In genomic region chr7:133730324-133731191, GRCm38 (mm10) we compare ENCODE assay signal across 17 mouse cellular contexts. TPM values are rescaled to one million over a fixed set of nuclear protein-coding genes. Genes with fewer than 3 reads are reported as not detected.
A peak's percentile ranks its signal among the peaks of the same experiment; 100 is the strongest.
DNase-seq lines count a peak whose midpoint lies in the region; ATAC-seq and TF ChIP-seq lines count a peak whose summit lies in the region.
"Had no signal": no experiment of that assay in that cellular context is flagged by ENCODE, and none has a peak within 500 bp of the region (broad histone marks: within the 10 kb centered on the region; RNA-seq: fewer than 3 reads in every experiment).

No protein-coding gene starts in this region.

- no peak for TF ChIP-seq CTCF in left cerebral cortex, adult 2 months (IDR thresholded peaks at IDR 0.05)

- peak; percentile 66 for DNase-seq in adrenal gland, adult 2 months
- DNase-seq in adrenal gland, postnatal 4 days (ENCODE audit: low spot score in 2 of 2): no peak
- peak; percentile 57 to 65 for DNase-seq in cerebellum, postnatal 14 days
- DNase-seq in left cerebral cortex, adult 2 months (ENCODE audit: extremely low spot score in 1 of 2, low spot score in 2 of 2): no peak
- DNase-seq in lung, postnatal 14 days: no peak
- DNase-seq: spleen, adult 18-20 months had no signal

- peaks cover 2% of the 10 kb centered on the region for H3K27me3 ChIP-seq in megakaryocyte, embryonic 14.5 days (replicated peaks)
- no peaks in the 10 kb centered on the region for H3K27me3 ChIP-seq in myocyte (ENCODE audit: control insufficient read depth, insufficient read depth, insufficient read length)
- H3K27me3 ChIP-seq: Patski had no signal

- no peaks in the 10 kb centered on the region for H3K9me3 ChIP-seq in megakaryocyte, embryonic 14.5 days

- no peak overlapping the region for H3ac ChIP-seq in myocyte (ENCODE audit: control insufficient read depth, insufficient read length)

- H3K4me2 ChIP-seq in myocyte (ENCODE audit: low read depth): peak overlapping the region; percentile 61
- H3K4me2 ChIP-seq: midbrain, embryonic 11.5 days had no signal

- no peaks in the 10 kb centered on the region for H3K79me2 ChIP-seq in myocyte (ENCODE audit: control insufficient read depth, insufficient read depth)

- TF ChIP-seq POLR2A in myocyte (IDR thresholded peaks at IDR 0.05; ENCODE audit: insufficient read length, low read depth): no peak

- H3K4me1 ChIP-seq in megakaryocyte, embryonic 14.5 days: peaks cover 48% of the 10 kb centered on the region

- H3K4me3 ChIP-seq in megakaryocyte, embryonic 14.5 days (replicated peaks): peak overlapping the region; percentile 76
- H3K4me3 ChIP-seq in myocyte: no peak overlapping the region
- H3K4me3 ChIP-seq in left cerebral cortex, adult 2 months: no peak overlapping the region
- H3K4me3 ChIP-seq: erythroblast, embryonic 14.5 days had no signal

- intact Hi-C loops in left cerebral cortex, adult 2 months (cut with DNase I): no loop called here

- H3K27ac ChIP-seq in left cerebral cortex, adult 2 months: no peak overlapping the region

- ATAC-seq in megakaryocyte, adult 5-6 weeks (ENCODE audit: poor library complexity, severe bottlenecking): no peak
- ATAC-seq: hindbrain, embryonic 16.5 days; Patski had no signal

- H3K36me3 ChIP-seq in megakaryocyte, embryonic 14.5 days (replicated peaks; ENCODE audit: low read length): peaks cover 20% of the 10 kb centered on the region
- H3K36me3 ChIP-seq in myocyte (ENCODE audit: control insufficient read depth, insufficient read depth): peaks cover 3% of the 10 kb centered on the region

TF ChIP-seq in myocyte, 11 proteins besides CTCF, POLR2A, EP300 and RAD21:
- TF ChIP-seq TCF12 (IDR thresholded peaks at IDR 0.05; ENCODE audit: insufficient read depth, poor library complexity, severe bottlenecking): peak; percentile 35
- no peak for TF ChIP-seq REST (IDR thresholded peaks at IDR 0.05; ENCODE audit: insufficient read depth, insufficient read length)
- peak in 2 of 3 experiments; percentile 16 to 77 for TF ChIP-seq MYOG (IDR thresholded peaks at IDR 0.05; ENCODE audit: control insufficient read depth in 1 of 3, insufficient read depth in 1 of 3, insufficient read length in 2 of 3, low read depth in 2 of 3)
- TF ChIP-seq TCF3 (IDR thresholded peaks at IDR 0.05; ENCODE audit: insufficient read length, low read depth): no peak
- TF ChIP-seq MAX (IDR thresholded peaks at IDR 0.05; ENCODE audit: low read depth): no peak
- no peak for TF ChIP-seq E2F4 (IDR thresholded peaks at IDR 0.05; ENCODE audit: insufficient read depth)
- TF ChIP-seq USF1 (IDR thresholded peaks at IDR 0.05; ENCODE audit: low read depth): no peak
- no peak for TF ChIP-seq SRF (IDR thresholded peaks at IDR 0.05; ENCODE audit: control insufficient read depth, insufficient read length, low read depth)
- peak; percentile 43 to 48 (median 46) for TF ChIP-seq MYOD1 (IDR thresholded peaks at IDR 0.05; ENCODE audit: control insufficient read depth in 1 of 3, insufficient read length in 2 of 3, low read depth in 2 of 3)
- TF ChIP-seq CEBPB (IDR thresholded peaks at IDR 0.05; ENCODE audit: insufficient read depth, poor library complexity, severe bottlenecking): no peak
- no peak for TF ChIP-seq POLR2AphosphoS2 (IDR thresholded peaks at IDR 0.05; ENCODE audit: insufficient read length, low read depth)
TF ChIP-seq in myocyte: peak in this region for 3.

RNA-seq across cellular contexts. Expression of gene Uros, which starts 20.7 kb away (rescaled TPM):
- 10 to 100 TPM; 17.0 to 18.6 TPM for total RNA-seq in adrenal gland, adult 2 months (2021)
- polyA plus RNA-seq in adrenal gland, adult 2 months (2012; rRNA removed): 14.6 and 18.2 TPM in 2 replicates
- 10 to 100 TPM; 13.4 to 14.5 TPM for total RNA-seq in adrenal gland, postnatal 4 days (2021)
- 1.6 TPM in 1 of 2 replicates, not detected in the other for polyA plus RNA-seq in megakaryocyte, embryonic 14.5 days (2012; ENCODE audit: insufficient read depth, low replicate concordance)
- total RNA-seq in megakaryocyte, adult 5-6 weeks (2015): 9.0 and 14.0 TPM in 2 replicates
- 13.1 and 14.3 TPM in 2 replicates for total RNA-seq in megakaryocyte, adult 5-6 weeks (2017)
- polyA plus RNA-seq in myocyte (2012; fragmentation: generic; extraction: Trizol): 22.3 TPM
- total RNA-seq in left cerebral cortex, adult 2 months (2021): 10 to 100 TPM; 19.1 to 21.3 TPM

RNA-seq across cellular contexts. Expression of gene Bccip, which starts 21.4 kb away (rescaled TPM):
- 10 to 100 TPM; 58.4 to 64.0 TPM for total RNA-seq in adrenal gland, adult 2 months (2021)
- 9.4 and 10.1 TPM in 2 replicates for polyA plus RNA-seq in adrenal gland, adult 2 months (2012; rRNA removed)
- total RNA-seq in adrenal gland, postnatal 4 days (2021): 10 to 100 TPM; 60.6 to 69.8 TPM
- polyA plus RNA-seq in megakaryocyte, embryonic 14.5 days (2012; ENCODE audit: insufficient read depth, low replicate concordance): 14.0 and 58.2 TPM in 2 replicates
- 59.0 and 61.6 TPM in 2 replicates for total RNA-seq in megakaryocyte, adult 5-6 weeks (2015)
- total RNA-seq in megakaryocyte, adult 5-6 weeks (2017): 66.8 and 70.6 TPM in 2 replicates
- polyA plus RNA-seq in myocyte (2012; fragmentation: generic; extraction: Trizol): 58.2 TPM
- 10 to 100 TPM; 66.7 to 73.4 TPM for total RNA-seq in left cerebral cortex, adult 2 months (2021)

RNA-seq across cellular contexts. Expression of gene Fank1, which starts 46.1 kb away (rescaled TPM):
- under 1 TPM in 1 of 2 experiments, not detected in 1; 0.24 TPM for total RNA-seq in adrenal gland, adult 2 months (2021)
- polyA plus RNA-seq in adrenal gland, adult 2 months (2012; rRNA removed): 0.10 and 0.15 TPM in 2 replicates
- total RNA-seq in adrenal gland, postnatal 4 days (2021): 1 to 10 TPM in 1 of 2 experiments, under 1 TPM in 1; 0.71 to 1.1 TPM
- not detected in 2 replicates for polyA plus RNA-seq in megakaryocyte, embryonic 14.5 days (2012; ENCODE audit: insufficient read depth, low replicate concordance)
- total RNA-seq in megakaryocyte, adult 5-6 weeks (2015): not detected in 2 replicates
- not detected in 2 replicates for total RNA-seq in megakaryocyte, adult 5-6 weeks (2017)
- polyA plus RNA-seq in myocyte (2012; fragmentation: generic; extraction: Trizol): 0.14 TPM
- 1 to 10 TPM; 3.6 to 4.1 TPM for total RNA-seq in left cerebral cortex, adult 2 months (2021)
- total RNA-seq: gastrocnemius, adult 18-20 months; neutrophil, adult 5-6 weeks had no signal
- polyA plus RNA-seq: erythroblast, embryonic 14.5 days; liver, embryonic 16.5 days had no signal

RNA-seq across cellular contexts. Expression of gene Mmp21, which starts 50.7 kb away (rescaled TPM):
- total RNA-seq in adrenal gland, adult 2 months (2021): not detected
- polyA plus RNA-seq in adrenal gland, adult 2 months (2012; rRNA removed): 0.10 TPM in 1 of 2 replicates, not detected in the other
- total RNA-seq in adrenal gland, postnatal 4 days (2021): not detected
- polyA plus RNA-seq in megakaryocyte, embryonic 14.5 days (2012; ENCODE audit: insufficient read depth, low replicate concordance): not detected in 2 replicates
- not detected in 2 replicates for total RNA-seq in megakaryocyte, adult 5-6 weeks (2015)
- total RNA-seq in megakaryocyte, adult 5-6 weeks (2017): not detected in 2 replicates
- polyA plus RNA-seq in myocyte (2012; fragmentation: generic; extraction: Trizol): not detected
- under 1 TPM in 1 of 2 experiments, not detected in 1; 0.16 TPM for total RNA-seq in left cerebral cortex, adult 2 months (2021)
- total RNA-seq: gastrocnemius, adult 18-20 months; left cerebral cortex, postnatal 25 days; neutrophil, adult 5-6 weeks had no signal
- polyA plus RNA-seq: midbrain, embryonic 11.5 days; Patski had no signal

RNA-seq across cellular contexts. Expression of gene Dhx32, which starts 52.0 kb away (rescaled TPM):
- total RNA-seq in adrenal gland, adult 2 months (2021): 10 to 100 TPM; 56.8 to 71.2 TPM
- 20.7 and 21.9 TPM in 2 replicates for polyA plus RNA-seq in adrenal gland, adult 2 months (2012; rRNA removed)
- 10 to 100 TPM; 54.6 to 57.6 TPM for total RNA-seq in adrenal gland, postnatal 4 days (2021)
- 1.7 TPM in 2 replicates for polyA plus RNA-seq in megakaryocyte, embryonic 14.5 days (2012; ENCODE audit: insufficient read depth, low replicate concordance)
- total RNA-seq in megakaryocyte, adult 5-6 weeks (2015): 4.0 and 7.0 TPM in 2 replicates
- total RNA-seq in megakaryocyte, adult 5-6 weeks (2017): 17.7 and 25.4 TPM in 2 replicates
- polyA plus RNA-seq in myocyte (2012; fragmentation: generic; extraction: Trizol): 31.9 TPM
- 10 to 100 TPM; 36.8 to 40.8 TPM for total RNA-seq in left cerebral cortex, adult 2 months (2021)

Comparison
In these comparisons a context has a peak if more than half of its experiments do, and no peak if none do; other contexts are left out.
1. DNase-seq: peak in adrenal gland, adult 2 months (single experiment) and cerebellum, postnatal 14 days (2 of 2); none in adrenal gland, postnatal 4 days (0 of 2), left cerebral cortex, adult 2 months (0 of 2) and lung, postnatal 14 days (single experiment).